Mouse (Mus musculus) heart, embryonic 10.5 days (tissue): Measurements from ENCODE around the gene Ttc39b. TPM values are rescaled to one million over a fixed set of nuclear protein-coding genes. Genes with fewer than 3 reads are reported as not detected.

Experiments used
- DNase-seq: peaks from one replicate; pipeline ENCODE4 v3.0.0-alpha.2; 2017; ENCODE audit warnings: low spot score
- H3K27ac ChIP-seq: fragments of 300-500 bp; sonication (generic); 2 replicates; pipeline ENCODE4 v1.5.1; 2016; ENCODE audit warnings: mild to moderate bottlenecking
- H3K27me3 ChIP-seq: fragments of 300-500 bp; sonication (generic); 2 replicates; pipeline ENCODE4 v1.6.1; 2016; ENCODE audit warnings: mild to moderate bottlenecking; ENCODE audit not compliant: poor library complexity, insufficient read depth, severe bottlenecking
- H3K36me3 ChIP-seq: fragments of 300-500 bp; sonication (generic); 2 replicates; pipeline ENCODE4 v1.6.1; 2016; ENCODE audit warnings: mild to moderate bottlenecking, moderate library complexity
- H3K4me1 ChIP-seq: fragments of 300-500 bp; sonication (generic); 2 replicates; pipeline ENCODE4 v1.6.1; 2016; ENCODE audit warnings: mild to moderate bottlenecking
- H3K4me3 ChIP-seq: fragments of 300-500 bp; sonication (generic); 2 replicates; pipeline ENCODE4 v1.5.1; 2016; ENCODE audit warnings: mild to moderate bottlenecking, moderate library complexity
- H3K9me3 ChIP-seq: fragments of 300-500 bp; sonication (generic); 2 replicates; pipeline ENCODE4 v1.6.1; 2016; ENCODE audit warnings: mild to moderate bottlenecking, moderate library complexity
- WGBS: fragments of 180-500 bp; shearing (Covaris S2); methylation state at CpG from one replicate; pipeline ENCODE4 v1.1.7; 2016; 5-methylcytosine and 5-hydroxymethylcytosine counted together
- polyA plus RNA-seq: library from polyadenylated mRNA; unstranded; fragments of >200 nt; fragmentation: Nextera tagmentation; extraction: Ambion mirVana; gene quantifications from 2 replicates; pipeline ENCODE4 v1.2.1, GENCODE M21; 2016

Ttc39b gene
- polyA plus RNA-seq, 1 experiment from 2014 or later: 3.1 TPM

GRCm38 (mm10) chr4:83314922-83315881 lies 8.9 kb downstream of the Ttc39b start:
- no peak for DNase-seq
- 47% methylated on average over 13 of the region's 13 CpGs for WGBS
- peaks cover 6% of the 10 kb centered on the region for H3K4me1 ChIP-seq
- H3K4me3 ChIP-seq: peak overlapping the region; percentile 32; the same call in 1 of the 2 replicates
- H3K9me3 ChIP-seq: no peaks in the 10 kb centered on the region
- H3K36me3 ChIP-seq: no peaks in the 10 kb centered on the region
- no peak overlapping the region for H3K27ac ChIP-seq
- H3K27me3 ChIP-seq: no peaks in the 10 kb centered on the region; the same call in 1 of the 2 replicates

- Histone ChIP-seq H3K4me3 (no peak overlapping the region), H3K27me3 (no peaks in the 10 kb centered on the region; the same call in 1 of the 2 replicates), H3K9me3 (no peaks in the 10 kb centered on the region), H3K4me1 (peaks cover 8% of the 10 kb centered on the region), H3K36me3 (no peaks in the 10 kb centered on the region), H3K27ac (no peak overlapping the region)
- 85% methylated on average over 7 of the region's 7 CpGs for WGBS
- no peak for DNase-seq
Observed at GRCm38 (mm10) chr4:83314261-83314793, 9.7 kb downstream of the Ttc39b start.

GRCm38 (mm10) chr4:83312336-83312735 lies 11.7 kb downstream of the Ttc39b start:
- Histone ChIP-seq H3K4me3 (no peak overlapping the region), H3K9me3 (no peaks in the 10 kb centered on the region), H3K27me3 (no peaks in the 10 kb centered on the region), H3K36me3 (no peaks in the 10 kb centered on the region), H3K4me1 (peaks cover 26% of the 10 kb centered on the region), H3K27ac (no peak overlapping the region)
- 73% methylated on average over 4 of the region's 4 CpGs for WGBS
- DNase-seq: no peak

GRCm38 (mm10) chr4:83311481-83311880 lies 12.6 kb downstream of the Ttc39b start:
- WGBS: 85% methylated on average over 8 of the region's 8 CpGs

GRCm38 (mm10) chr4:83310990-83311389 lies 13.1 kb downstream of the Ttc39b start:
- Histone ChIP-seq H3K9me3 (no peaks in the 10 kb centered on the region), H3K27me3 (no peaks in the 10 kb centered on the region), H3K4me1 (peaks cover 26% of the 10 kb centered on the region), H3K27ac (no peak overlapping the region), H3K36me3 (no peaks in the 10 kb centered on the region), H3K4me3 (no peak overlapping the region)
- DNase-seq: no peak
- WGBS: 83% methylated on average over 10 of the region's 10 CpGs

More at GRCm38 (mm10) chr4:83311481-83311880, 12.6 kb downstream of the Ttc39b start:
- Histone ChIP-seq H3K4me1 (peaks cover 26% of the 10 kb centered on the region), H3K9me3 (no peaks in the 10 kb centered on the region), H3K36me3 (no peaks in the 10 kb centered on the region), H3K4me3 (no peak overlapping the region), H3K27me3 (no peaks in the 10 kb centered on the region), H3K27ac (no peak overlapping the region)
- DNase-seq: no peak

GRCm38 (mm10) chr4:83308914-83309313 lies 15.1 kb downstream of the Ttc39b start:
- Histone ChIP-seq H3K27me3 (no peaks in the 10 kb centered on the region), H3K27ac (no peak overlapping the region), H3K36me3 (no peaks in the 10 kb centered on the region), H3K4me1 (peaks cover 20% of the 10 kb centered on the region), H3K9me3 (no peaks in the 10 kb centered on the region), H3K4me3 (no peak overlapping the region)
- no peak for DNase-seq
- 65% methylated on average over 3 of the region's 3 CpGs for WGBS

GRCm38 (mm10) chr4:83307686-83308469 lies 16.2 kb downstream of the Ttc39b start:
- H3K9me3 ChIP-seq: no peaks in the 10 kb centered on the region
- 0 out of 2 replicates have a peak overlapping the region, but pooled peaks have one; percentile 5 for H3K27ac ChIP-seq
- H3K4me1 ChIP-seq: peaks cover 21% of the 10 kb centered on the region
- H3K36me3 ChIP-seq: no peaks in the 10 kb centered on the region
- H3K4me3 ChIP-seq: no peak overlapping the region
- 39% methylated on average over 12 of the region's 12 CpGs for WGBS
- no peak for DNase-seq
- no peaks in the 10 kb centered on the region for H3K27me3 ChIP-seq

GRCm38 (mm10) chr4:83306879-83307278 lies 17.2 kb downstream of the Ttc39b start:
- Histone ChIP-seq H3K4me1 (peaks cover 25% of the 10 kb centered on the region), H3K27ac (no peak overlapping the region), H3K27me3 (no peaks in the 10 kb centered on the region), H3K36me3 (no peaks in the 10 kb centered on the region), H3K4me3 (no peak overlapping the region), H3K9me3 (no peaks in the 10 kb centered on the region)
- no peak for DNase-seq
- WGBS: 72% methylated on average over 7 of the region's 7 CpGs

GRCm38 (mm10) chr4:83305099-83305498 lies 19.0 kb downstream of the Ttc39b start:
- H3K4me3 ChIP-seq: no peak overlapping the region
- peaks cover 25% of the 10 kb centered on the region for H3K4me1 ChIP-seq
- WGBS: 68% methylated on average over 2 of the region's 2 CpGs

GRCm38 (mm10) chr4:83302887-83303827 lies 20.9 kb downstream of the Ttc39b start:
- WGBS: 36% methylated on average over 13 of the region's 13 CpGs

More at GRCm38 (mm10) chr4:83305099-83305498, 19.0 kb downstream of the Ttc39b start:
- DNase-seq: no peak
- no peaks in the 10 kb centered on the region for H3K36me3 ChIP-seq
- no peaks in the 10 kb centered on the region for H3K9me3 ChIP-seq
- H3K27ac ChIP-seq: no peak overlapping the region
- no peaks in the 10 kb centered on the region for H3K27me3 ChIP-seq

GRCm38 (mm10) chr4:83302123-83302737 lies 21.8 kb downstream of the Ttc39b start:
- Histone ChIP-seq H3K9me3 (no peaks in the 10 kb centered on the region; the same call in 1 of the 2 replicates), H3K36me3 (no peaks in the 10 kb centered on the region), H3K4me1 (peaks cover 5% of the 10 kb centered on the region; the same call in 1 of the 2 replicates), H3K27ac (no peak overlapping the region), H3K27me3 (no peaks in the 10 kb centered on the region), H3K4me3 (no peak overlapping the region)
- DNase-seq: no peak
- 89% methylated on average over 16 of the region's 16 CpGs for WGBS

More at GRCm38 (mm10) chr4:83302887-83303827, 20.9 kb downstream of the Ttc39b start:
- H3K36me3 ChIP-seq: no peaks in the 10 kb centered on the region
- H3K27me3 ChIP-seq: no peaks in the 10 kb centered on the region
- no peaks in the 10 kb centered on the region; the same call in 1 of the 2 replicates for H3K9me3 ChIP-seq
- no peak for DNase-seq
- no peak overlapping the region for H3K4me3 ChIP-seq
- H3K27ac ChIP-seq: no peak overlapping the region
- peaks cover 11% of the 10 kb centered on the region for H3K4me1 ChIP-seq
